ENCODE assay signal across 9 mouse cellular contexts in genomic region chr11:66526981-66527320, GRCm38 (mm10). TPM values are rescaled to one million over a fixed set of nuclear protein-coding genes. Genes with fewer than 3 reads are reported as not detected.
DNase-seq lines count a peak whose midpoint lies in the region; ATAC-seq and TF ChIP-seq lines count a peak whose summit lies in the region.
"Had no signal": no experiment of that assay in that cellular context is flagged by ENCODE, and none has a peak within 500 bp of the region (broad histone marks: within the 10 kb centered on the region; RNA-seq: fewer than 3 reads in every experiment).

No protein-coding gene starts in this region.

- peaks cover 78% of the 10 kb centered on the region for H3K27me3 ChIP-seq in heart, embryonic 12.5 days (replicated peaks)
- peaks cover 82% of the 10 kb centered on the region for H3K27me3 ChIP-seq in E14TG2a.4 (ENCODE audit: insufficient read depth, low read length)
- peaks cover 28% of the 10 kb centered on the region for H3K27me3 ChIP-seq in forebrain, embryonic 14.5 days (replicated peaks; ENCODE audit: control insufficient read depth, insufficient read depth, low read length)
- H3K27me3 ChIP-seq in lung, postnatal 0 days (replicated peaks; ENCODE audit: insufficient read depth, low read length): peaks cover 49% of the 10 kb centered on the region

- peak overlapping the region; percentile 65 for H3K4me3 ChIP-seq in heart, embryonic 12.5 days
- H3K4me3 ChIP-seq in E14TG2a.4 (replicated peaks; ENCODE audit: low read length): peak overlapping the region; percentile 83
- peak overlapping the region; percentile 62 for H3K4me3 ChIP-seq in forebrain, embryonic 14.5 days (ENCODE audit: low read depth, low read length)
- peak overlapping the region; percentile 51 for H3K4me3 ChIP-seq in lung, postnatal 0 days (ENCODE audit: low read depth, low read length)

- no peak overlapping the region for H3K27ac ChIP-seq in heart, embryonic 12.5 days (ENCODE audit: poor library complexity, severe bottlenecking)
- H3K27ac ChIP-seq in forebrain, embryonic 14.5 days (ENCODE audit: low read depth, low read length): no peak overlapping the region
- no peak overlapping the region for H3K27ac ChIP-seq in lung, postnatal 0 days (ENCODE audit: low read length)

- no peak overlapping the region; the same call in 1 of the 2 replicates for H3K9ac ChIP-seq in heart, embryonic 12.5 days
- H3K9ac ChIP-seq in forebrain, embryonic 14.5 days (ENCODE audit: low read length): peak overlapping the region; percentile 73
- H3K9ac ChIP-seq in lung, postnatal 0 days (replicated peaks; ENCODE audit: low read depth): no peak overlapping the region

- no peak for DNase-seq in heart, adult 9 months (ENCODE audit: low spot score in 2 of 2)
- DNase-seq in forebrain, embryonic 14.5 days (ENCODE audit: low spot score): no peak
- peak; percentile 48 for DNase-seq in lung, postnatal 0 days (ENCODE audit: low spot score)
- DNase-seq in MN1 (ENCODE audit: low spot score): no peak
- DNase-seq in left cerebral cortex, postnatal 36 days (ENCODE audit: low spot score in 2 of 2): no peak

- intact Hi-C loops in left cerebral cortex, postnatal 36 days (cut with DNase I): loop anchor here (2.0 kb wide), 1 partner anchor 404 kb away; no protein-coding TSS in a partner anchor

- WGBS in heart, embryonic 12.5 days: 4% methylated on average over 5 of the region's 5 CpGs
- WGBS in forebrain, embryonic 14.5 days: 4% methylated on average over 5 of the region's 5 CpGs
- 4% methylated on average over 5 of the region's 5 CpGs for WGBS in lung, postnatal 0 days

- H3K4me1 ChIP-seq in heart, embryonic 12.5 days (replicated peaks): peaks cover 19% of the 10 kb centered on the region
- peaks cover 17% of the 10 kb centered on the region for H3K4me1 ChIP-seq in E14TG2a.4 (replicated peaks; ENCODE audit: low read depth, low read length)
- peaks cover 5% of the 10 kb centered on the region for H3K4me1 ChIP-seq in forebrain, embryonic 14.5 days (ENCODE audit: control insufficient read depth, insufficient read depth, low read length)
- H3K4me1 ChIP-seq in lung, postnatal 0 days (ENCODE audit: insufficient read depth, low read depth, low read length): no peaks in the 10 kb centered on the region

- no peaks in the 10 kb centered on the region for H3K36me3 ChIP-seq in heart, embryonic 12.5 days
- no peaks in the 10 kb centered on the region for H3K36me3 ChIP-seq in E14TG2a.4 (ENCODE audit: insufficient read depth, low read length)
- H3K36me3 ChIP-seq in forebrain, embryonic 14.5 days (ENCODE audit: control insufficient read depth, insufficient read depth, low read length): no peaks in the 10 kb centered on the region
- H3K36me3 ChIP-seq in lung, postnatal 0 days (ENCODE audit: insufficient read depth, low read length): no peaks in the 10 kb centered on the region

- peak overlapping the region; percentile 96 for H3K4me2 ChIP-seq in heart, embryonic 12.5 days
- H3K4me2 ChIP-seq in forebrain, embryonic 14.5 days (ENCODE audit: low read length): peak overlapping the region; percentile 88
- H3K4me2 ChIP-seq in lung, postnatal 0 days (replicated peaks; ENCODE audit: low read depth, low read length): peak overlapping the region; percentile 78

- TF ChIP-seq CTCF in E14TG2a.4 (conservative IDR thresholded peaks at IDR 0.05; ENCODE audit: low read length): no peak
- peak; percentile 52 for TF ChIP-seq CTCF in lung, postnatal 0 days (IDR thresholded peaks at IDR 0.05)

- ATAC-seq in heart, embryonic 12.5 days (ENCODE audit: insufficient number of reproducible peaks, low FRiP score): no peak
- peak; percentile 13 for ATAC-seq in forebrain, embryonic 14.5 days
- ATAC-seq in lung, postnatal 0 days: peak; percentile 21; the same call in 1 of the 2 replicates
- no peak for ATAC-seq in megakaryocyte progenitor cell, adult 5-6 weeks (replicated peaks; ENCODE audit: poor library complexity)

- no peaks in the 10 kb centered on the region for H3K9me3 ChIP-seq in heart, embryonic 12.5 days (replicated peaks)
- peaks cover 20% of the 10 kb centered on the region for H3K9me3 ChIP-seq in E14TG2a.4 (ENCODE audit: low read length)
- no peaks in the 10 kb centered on the region for H3K9me3 ChIP-seq in forebrain, embryonic 14.5 days (replicated peaks; ENCODE audit: control insufficient read depth, low read length)
- H3K9me3 ChIP-seq in lung, postnatal 0 days (ENCODE audit: low read length): no peaks in the 10 kb centered on the region

- TF ChIP-seq EP300 in lung, postnatal 0 days (IDR thresholded peaks at IDR 0.05): no peak

RNA-seq across cellular contexts. Expression of gene Shisa6, which starts 1.2 kb away (rescaled TPM):
- 0.28 TPM in 2 replicates for polyA plus RNA-seq in heart, embryonic 12.5 days (2016; fragmentation: Nextera tagmentation; extraction: Ambion mirVana)
- polyA plus RNA-seq in forebrain, embryonic 14.5 days (2014; fragmentation: Nextera tagmentation; extraction: Ambion mirVana): 1.7 and 2.0 TPM in 2 replicates
- polyA plus RNA-seq in lung, postnatal 0 days (2015; fragmentation: Nextera tagmentation; extraction: Ambion mirVana): 0.61 and 0.67 TPM in 2 replicates
- not detected in 2 replicates for total RNA-seq in megakaryocyte progenitor cell, adult 5-6 weeks (2015)
- total RNA-seq in megakaryocyte progenitor cell, adult 5-6 weeks (2017): not detected in 2 replicates
- 10 to 100 TPM; 11.6 to 19.5 TPM for total RNA-seq in left cerebral cortex, postnatal 36 days (2021)
- total RNA-seq: common myeloid progenitor, adult 5-6 weeks had no signal

Comparison
In these comparisons a context has a peak if more than half of its experiments do, and no peak if none do; other contexts are left out.
1. ATAC-seq: peak in forebrain, embryonic 14.5 days (single experiment) and lung, postnatal 0 days (single experiment); none in heart, embryonic 12.5 days (single experiment) and megakaryocyte progenitor cell, adult 5-6 weeks (single experiment).
2. Peak in every context shown above with its lines, with median percentiles within 50 percentile points of each other: H3K4me2 ChIP-seq and H3K4me3 ChIP-seq.